Mouse (Mus musculus) layer of hippocampus, postnatal 10 days (tissue): ENCODE results near the gene Twsg1. TPM values are rescaled to one million over a fixed set of nuclear protein-coding genes. Genes with fewer than 3 reads are reported as not detected.
A peak's percentile ranks its signal among the peaks of the same experiment; 100 is the strongest.
"Not testable (repeated sequence)": the region's sequence is repeated elsewhere in the genome, so short reads cannot be mapped to it uniquely, and the experiment has no call there.

Source experiments
- DNase-seq, 2 experiments: peaks; one replicate each; pipeline ENCODE4 v3.0.0; 2021; ENCODE audit warnings: low spot score in 2 of 2
- long read RNA-seq: library from polyadenylated mRNA; stranded (forward); transcript quantifications from one replicate; pipeline ENCODE4 v2.0.0, GENCODE M21; 2023
- total RNA-seq, 2 experiments: library from RNA; stranded (reverse); gene quantifications; 2 replicates each; pipeline ENCODE4 v1.2.3; 2021

The Twsg1 gene
- total RNA-seq: 10 to 100 TPM; 34.8 to 35.3 TPM
- long read RNA-seq, full-length matches to known transcripts: 7 of 20 reads
- long read RNA-seq, partial matches to known transcripts: 1 of 20 reads
- long read RNA-seq, other reads (novel, unspliced or antisense): 12 of 20 reads

DNA sequence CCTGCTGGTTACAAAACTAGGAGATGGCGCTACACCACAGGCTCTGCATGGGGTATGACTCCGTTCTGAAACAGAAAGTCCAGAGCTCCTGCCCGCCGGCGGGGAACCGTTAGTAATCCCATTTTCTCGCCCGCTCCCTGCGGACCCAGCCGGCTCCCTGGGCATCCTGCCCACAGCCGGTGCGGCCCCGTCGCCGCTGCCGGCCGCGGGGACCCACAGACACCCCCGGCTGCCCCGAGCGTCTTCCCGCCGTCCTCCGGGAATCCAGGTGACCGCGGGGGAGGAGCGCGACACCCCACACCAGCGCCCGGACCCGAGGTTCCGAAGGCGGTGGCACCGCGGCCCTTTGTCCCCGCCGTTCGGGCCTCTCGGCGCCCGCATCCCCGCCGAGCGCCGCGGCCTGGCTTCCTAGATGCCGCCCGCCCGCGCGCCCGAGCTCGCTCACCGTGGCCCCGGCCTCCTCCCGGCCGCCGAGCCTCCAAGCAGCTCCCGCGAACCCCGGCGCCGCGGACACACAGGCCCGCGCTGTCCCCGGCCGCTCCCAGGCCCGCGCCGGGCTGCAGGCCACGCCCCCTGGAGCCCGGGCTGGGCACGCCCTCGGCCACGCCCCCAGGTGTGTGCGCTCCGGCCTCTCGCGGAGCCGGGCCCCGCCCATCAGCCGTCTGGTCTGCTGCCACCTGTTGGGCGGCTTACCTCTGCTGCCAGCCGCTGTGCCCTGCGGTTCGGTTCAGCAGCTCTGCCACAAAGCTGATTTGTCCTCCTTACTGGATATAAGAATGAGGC lies at the start of gene Twsg1:
Gene Twsg1, minus strand, starts transcription at position 605 of the 783 bp plus-strand sequence.
- peak; percentile 83 to 91 for DNase-seq

DNA sequence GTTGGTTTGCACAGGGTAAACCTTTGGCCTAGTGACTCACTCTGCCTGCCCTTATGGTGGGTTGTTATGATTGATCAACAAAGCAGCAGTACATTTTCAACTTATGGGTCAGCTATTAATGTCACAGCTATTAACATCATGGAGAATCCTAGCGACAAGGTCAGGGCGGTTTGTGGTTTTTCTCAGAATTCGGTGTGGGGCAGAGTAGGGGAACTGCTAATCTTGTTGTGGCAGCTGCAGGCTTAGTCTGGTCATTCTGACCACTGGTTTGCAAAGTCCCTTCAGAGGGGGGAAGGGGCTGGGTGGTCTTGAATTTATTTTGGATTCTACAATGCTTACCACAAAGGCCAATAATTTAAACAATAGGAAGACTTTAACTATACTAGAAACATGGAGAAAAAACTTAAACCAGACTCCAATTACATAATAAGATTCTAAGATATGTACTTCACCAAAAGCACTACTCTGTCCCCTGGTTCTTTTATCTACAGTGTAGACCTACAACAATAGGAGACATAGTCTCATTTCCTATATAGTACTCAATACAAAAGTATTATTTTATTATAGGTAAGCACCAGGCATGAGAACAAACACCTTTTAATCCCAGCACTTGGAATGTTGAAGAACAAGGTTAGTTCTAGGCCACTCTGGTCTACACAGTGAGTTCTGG lies 37.3 kb upstream of the Twsg1 start:
- no peak for DNase-seq

DNA sequence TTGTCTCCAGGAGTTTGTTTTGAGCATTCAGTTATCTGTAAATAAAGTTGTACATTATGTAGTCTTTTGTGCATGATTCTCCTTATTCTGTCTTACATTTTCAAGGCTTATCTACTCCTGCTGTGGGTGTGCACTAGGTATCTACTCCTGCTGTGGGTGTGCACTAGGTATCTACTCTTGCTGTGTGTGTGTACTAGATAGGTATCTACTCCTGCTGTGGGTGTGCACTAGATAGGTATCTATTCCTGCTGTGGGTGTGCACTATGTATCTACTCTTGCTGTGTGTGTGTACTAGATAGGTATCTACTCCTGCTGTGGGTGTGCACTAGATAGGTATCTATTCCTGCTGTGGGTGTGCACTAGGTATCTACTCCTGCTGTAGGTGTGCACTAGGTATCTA lies 25.7 kb upstream of the Twsg1 start:
- DNase-seq: not testable (repeated sequence)

DNA sequence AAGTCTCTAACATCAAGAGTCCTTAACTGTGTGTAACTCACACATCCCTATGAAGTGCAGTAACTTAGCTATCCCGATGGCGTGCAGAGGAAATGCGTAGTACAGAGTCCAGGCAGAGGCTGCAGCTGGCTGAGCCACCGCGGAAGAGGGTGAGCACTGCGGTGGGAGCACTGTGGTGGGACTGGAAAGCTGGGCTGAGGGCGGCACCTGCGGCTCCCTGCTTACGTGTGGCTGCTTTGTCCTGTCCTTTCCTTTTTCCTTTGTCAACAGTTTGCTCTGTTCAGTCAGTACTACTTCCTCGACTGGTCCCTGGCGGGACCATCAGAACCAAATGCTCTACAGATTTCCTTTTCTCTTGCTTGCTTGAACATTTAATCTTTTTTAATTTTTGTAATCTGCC lies 16.7 kb upstream of the Twsg1 start:
- DNase-seq: no peak

DNA sequence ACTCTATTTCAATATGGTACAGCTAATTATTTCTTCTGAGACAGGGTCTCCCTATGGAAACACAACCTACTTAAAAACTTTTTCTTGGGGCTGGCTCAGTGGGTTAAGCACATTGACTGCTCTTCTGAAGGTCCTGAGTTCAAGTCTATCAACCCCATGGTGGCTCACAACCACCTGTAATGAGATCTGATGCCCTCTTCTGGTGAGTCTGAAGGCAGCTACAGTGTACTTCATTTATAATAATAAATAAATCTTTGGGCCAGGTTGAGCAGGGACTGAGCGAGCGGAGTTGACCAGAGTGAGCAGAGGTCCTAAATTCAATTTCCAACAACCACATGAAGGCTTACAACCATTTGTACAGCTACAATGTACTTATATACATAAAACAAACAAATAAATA lies 11.2 kb upstream of the Twsg1 start:
- no peak for DNase-seq

DNA sequence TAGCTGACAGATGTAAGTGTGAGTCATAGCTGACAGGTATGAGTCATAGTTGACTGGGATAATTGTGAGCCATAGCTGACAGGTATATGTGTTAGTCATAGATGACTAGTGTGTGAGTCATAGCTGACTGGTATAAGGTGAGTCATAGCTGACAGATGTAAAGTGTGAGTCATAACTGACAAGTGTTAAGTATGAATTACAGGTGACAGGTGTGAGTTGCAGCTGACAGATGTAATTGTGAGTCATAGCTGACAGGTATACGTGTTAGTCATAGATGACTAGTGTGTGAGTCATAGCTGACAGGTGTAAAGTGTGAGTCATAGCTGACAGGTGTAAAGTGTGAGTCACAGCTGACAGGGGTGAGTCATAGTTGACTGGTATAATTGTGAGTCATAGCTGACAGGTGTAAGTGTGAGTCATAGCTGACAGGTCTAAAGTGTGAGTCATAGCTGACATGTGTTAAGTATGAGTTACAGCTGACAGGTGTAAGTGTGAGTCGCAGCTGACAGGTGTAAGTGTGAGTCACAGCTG lies 10.6 kb upstream of the Twsg1 start:
- no peak for DNase-seq

DNA sequence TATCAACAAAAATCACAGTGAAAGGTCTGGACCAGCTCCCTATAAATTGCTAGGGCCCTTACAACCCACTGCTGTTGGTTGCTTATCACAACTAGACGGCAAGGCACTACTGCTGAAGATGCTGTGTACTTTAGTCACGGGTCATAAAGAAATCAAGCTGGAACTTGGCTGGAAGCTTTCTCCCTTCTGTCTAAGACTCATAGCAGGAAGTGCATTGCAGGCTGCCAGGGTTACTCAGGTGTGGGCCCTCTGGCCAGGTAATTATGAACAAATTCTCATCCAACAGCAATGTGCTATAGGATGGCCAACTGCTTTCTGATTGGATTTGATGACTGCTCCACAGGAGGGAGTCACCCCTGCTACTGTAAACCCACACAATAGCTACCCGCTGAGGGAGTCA lies 8.0 kb upstream of the Twsg1 start:
- DNase-seq: no peak

DNA sequence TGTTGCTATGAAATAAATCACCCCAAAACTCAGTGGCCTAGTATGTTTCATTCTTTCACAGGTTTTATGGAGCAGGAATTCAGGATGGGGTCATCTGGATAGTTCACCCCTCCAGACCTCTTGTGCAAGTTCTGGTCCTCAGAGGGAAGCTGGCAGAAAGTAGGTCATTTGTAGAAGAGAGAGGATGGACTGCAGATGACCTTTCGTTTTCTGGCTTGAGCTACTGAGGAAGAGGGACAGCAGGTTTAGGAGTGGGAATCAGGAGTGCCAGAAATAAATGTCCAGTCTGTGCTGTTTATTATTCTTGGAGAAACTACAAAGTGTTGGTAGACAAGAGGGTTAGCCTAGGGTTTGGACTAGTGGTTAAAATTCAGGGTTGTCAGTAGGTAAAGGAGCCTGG lies 7.3 kb upstream of the Twsg1 start:
- no peak for DNase-seq

DNA sequence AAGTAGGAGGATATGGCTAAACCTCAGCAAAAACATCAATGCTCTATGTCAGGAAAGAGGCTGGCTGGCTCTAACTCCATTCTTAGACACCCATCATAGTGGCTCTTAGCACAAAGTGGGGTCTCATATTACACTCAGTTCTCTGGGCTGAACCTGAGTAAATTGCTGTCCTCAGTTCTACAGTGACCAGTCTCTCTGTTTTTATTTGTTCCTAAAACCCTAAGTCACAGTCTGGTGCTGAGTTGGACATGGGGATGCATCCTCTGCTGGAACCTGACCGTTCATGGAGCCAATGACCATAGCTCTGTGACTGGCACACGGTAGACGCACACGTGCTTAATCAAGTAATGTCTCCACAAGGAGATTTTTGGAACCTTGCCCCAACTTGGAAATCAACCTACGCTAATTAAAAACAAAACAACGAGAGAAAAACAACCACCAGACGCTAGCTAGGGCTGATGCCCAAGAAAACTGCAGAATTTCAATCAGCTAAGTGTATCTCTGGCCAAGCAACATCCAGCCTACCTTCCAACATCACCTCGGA lies 6.8 kb upstream of the Twsg1 start:
- no peak for DNase-seq

DNA sequence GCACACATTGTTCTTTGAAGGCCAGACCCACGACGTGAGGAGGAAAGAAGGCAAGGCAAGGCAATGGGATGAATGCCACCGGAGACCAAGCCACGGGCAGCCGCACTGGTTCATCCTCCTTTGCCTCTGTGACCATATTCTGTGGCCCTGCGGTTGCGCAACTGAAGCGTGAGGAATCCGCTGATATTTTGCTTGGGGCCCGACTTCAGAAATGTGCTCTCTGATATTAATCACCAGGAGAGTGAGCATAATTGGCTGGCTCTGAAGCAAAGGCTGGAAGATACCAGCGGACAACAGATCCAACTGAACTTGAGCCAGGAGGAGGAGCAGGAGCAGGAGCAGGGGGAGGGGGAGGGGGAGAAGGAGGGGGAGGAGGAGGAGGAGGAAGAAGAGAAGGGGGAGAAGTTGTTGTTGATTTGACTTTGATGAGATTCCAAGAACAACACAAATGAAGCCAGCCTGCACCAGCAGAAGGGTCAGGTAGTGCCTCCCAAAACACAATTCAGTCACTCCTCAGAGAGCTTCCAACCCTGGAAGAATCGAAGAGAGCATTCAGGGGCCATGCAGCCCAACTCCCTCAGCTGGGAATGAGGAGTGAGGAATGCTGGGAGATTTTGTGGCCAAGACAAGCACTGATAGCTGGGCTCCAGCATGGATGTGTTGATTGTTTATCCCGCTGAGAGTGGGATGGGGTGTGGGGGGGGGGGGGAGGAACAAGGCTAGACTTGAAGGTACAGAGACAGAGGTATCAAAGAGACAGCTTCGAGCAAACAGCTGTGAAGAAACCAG lies 6.2 kb upstream of the Twsg1 start:
- no peak for DNase-seq

DNA sequence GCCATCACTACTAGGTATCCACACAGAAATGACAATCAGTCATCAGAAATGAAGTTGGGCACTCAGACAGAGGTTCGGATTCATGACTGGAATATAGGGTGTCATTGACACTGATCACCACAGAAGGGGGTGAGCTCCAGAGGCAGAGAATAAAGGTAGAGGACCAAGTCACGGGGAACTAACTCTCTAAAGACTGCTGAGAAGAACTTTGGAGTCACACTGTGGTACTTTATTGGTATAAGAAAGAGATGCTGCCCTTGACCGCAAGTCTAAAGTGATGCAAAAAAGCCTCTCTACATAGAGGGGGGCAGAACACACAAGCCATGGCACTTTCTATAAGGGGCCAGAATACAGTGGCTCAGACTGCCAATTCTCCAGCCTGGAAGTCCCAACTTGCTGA lies 5.1 kb upstream of the Twsg1 start:
- no peak for DNase-seq

DNA sequence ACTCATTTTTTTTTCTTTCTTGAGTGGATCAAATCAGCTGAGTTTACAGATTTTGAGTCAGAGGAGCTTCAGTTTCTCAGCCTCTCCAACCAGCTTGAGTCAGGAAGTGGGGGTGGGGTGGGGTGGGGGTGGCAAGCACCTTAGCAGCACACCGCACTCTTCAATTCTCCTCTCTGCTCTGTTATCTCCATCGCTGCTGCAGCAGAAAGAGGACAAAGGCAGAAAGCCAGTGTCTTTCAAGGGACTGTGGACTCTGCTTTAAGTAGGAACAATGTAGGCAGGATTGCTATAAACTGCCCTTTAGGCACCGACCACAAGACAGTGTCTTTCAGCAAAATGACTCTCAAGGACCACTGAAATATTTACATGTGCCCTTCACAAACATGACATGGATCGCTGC lies 2.9 kb upstream of the Twsg1 start:
- DNase-seq: no peak

DNA sequence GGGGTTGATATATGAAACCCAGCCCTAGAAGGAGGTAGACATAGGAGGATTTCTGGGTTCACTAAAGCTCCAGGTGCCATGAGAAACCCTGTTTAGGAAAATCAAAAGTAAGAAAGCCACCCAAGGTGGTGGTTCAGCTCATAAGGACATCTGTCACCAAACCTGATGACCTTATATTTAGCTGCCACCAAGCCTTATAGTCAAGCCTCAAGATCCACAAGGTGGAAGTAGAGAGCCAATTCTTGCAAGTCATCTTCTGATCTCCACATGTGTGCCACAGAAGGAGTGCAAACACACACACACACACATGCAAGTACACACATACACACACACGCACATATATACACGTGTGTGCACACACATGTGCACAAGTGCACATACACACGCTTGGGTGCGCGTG lies 1.1 kb upstream of the Twsg1 start:
- DNase-seq: no peak

DNA sequence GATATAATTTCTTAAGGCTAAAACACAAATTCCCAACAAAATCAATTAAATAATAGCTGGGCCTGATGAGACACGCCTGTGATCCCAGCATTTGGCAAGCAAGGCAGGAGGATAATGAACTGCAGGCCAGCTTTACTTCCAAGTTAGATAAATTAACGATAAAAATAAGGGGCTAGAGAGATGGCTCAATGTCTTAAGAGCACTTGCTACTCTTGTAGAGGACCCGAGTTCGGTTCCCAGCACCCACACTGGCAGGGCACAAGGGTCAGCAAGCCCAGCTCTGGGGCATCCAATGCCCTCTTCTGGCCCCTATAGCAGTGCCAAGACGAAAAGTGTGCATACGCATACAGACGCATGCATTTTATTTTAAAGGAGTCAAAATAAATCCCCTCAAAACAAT lies 843 bp downstream of the Twsg1 start:
- no peak for DNase-seq

DNA sequence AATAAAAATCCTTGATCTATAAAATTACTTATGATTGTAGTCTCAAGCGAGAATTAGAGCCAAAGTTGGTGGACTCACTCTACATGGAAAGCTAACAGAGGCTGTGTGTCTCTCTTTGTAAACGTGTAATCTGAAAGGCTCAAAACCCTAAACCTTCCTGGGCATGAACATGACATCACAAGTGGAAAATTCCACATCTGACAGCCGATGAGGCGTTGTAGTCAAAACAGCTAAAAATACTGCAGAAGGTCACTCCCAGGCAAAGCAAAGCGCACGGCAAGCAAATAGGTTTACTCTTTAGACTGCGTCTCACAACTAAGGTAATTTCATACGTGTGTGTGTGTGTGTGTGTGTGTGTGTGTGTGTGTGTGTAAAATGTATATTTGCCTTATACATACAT lies 3.7 kb downstream of the Twsg1 start:
- DNase-seq: no peak

DNA sequence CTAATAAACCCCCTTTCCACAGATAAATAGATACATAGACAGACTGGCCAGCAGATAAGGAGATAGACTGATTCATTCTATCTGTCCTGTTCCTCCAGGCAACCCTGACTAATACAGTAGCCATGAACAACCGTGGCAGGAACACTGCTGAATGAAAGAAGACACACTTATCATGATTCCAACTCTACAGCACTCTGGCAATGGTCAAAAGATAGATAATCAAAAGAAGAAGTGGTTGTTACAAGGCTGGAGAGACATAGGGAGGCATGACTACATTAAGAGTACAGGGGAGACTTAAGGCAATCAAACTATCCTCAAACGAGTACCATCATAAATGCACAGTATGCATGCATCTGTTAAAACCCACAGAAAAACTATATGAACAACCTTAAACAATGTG lies 5.6 kb downstream of the Twsg1 start:
- DNase-seq: no peak

DNA sequence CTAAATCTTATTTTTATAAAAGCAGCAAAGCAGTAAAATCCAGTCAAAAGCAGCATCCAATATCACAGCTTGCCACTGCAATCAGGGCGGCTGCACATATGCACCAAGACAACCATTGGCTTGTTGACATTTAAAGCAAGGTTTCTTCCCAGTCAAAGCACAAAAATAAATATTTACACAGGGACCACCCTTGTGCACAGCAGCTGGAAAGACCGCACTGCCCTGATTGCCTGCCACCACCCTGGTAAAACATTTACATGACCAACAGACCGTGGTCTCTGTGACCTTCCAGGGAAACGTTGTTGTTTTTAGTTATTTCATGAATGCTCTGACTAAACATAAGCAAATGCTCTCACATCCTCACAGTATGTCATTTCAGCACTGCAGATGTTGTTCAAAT lies 8.6 kb downstream of the Twsg1 start:
- DNase-seq: no peak

DNA sequence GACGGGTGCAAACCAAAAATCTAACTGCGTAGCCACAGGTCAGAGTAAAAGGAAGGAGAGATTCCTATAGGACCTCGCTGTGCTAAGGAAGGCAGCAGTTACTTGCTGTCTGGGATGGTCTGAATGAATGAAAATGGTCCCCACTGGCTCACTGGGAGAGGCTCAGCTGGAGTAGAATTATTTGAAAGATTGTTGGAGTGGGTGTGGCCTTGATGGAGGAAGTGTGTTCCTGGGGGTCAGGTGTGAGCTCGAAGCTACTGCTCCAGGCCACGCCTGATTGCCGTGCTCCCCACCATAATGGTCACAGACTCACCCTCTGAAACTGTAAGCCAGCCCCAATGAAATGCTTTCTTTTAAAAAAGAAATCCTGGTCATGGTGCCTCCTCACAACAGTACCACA lies 9.8 kb downstream of the Twsg1 start:
- no peak for DNase-seq

DNA sequence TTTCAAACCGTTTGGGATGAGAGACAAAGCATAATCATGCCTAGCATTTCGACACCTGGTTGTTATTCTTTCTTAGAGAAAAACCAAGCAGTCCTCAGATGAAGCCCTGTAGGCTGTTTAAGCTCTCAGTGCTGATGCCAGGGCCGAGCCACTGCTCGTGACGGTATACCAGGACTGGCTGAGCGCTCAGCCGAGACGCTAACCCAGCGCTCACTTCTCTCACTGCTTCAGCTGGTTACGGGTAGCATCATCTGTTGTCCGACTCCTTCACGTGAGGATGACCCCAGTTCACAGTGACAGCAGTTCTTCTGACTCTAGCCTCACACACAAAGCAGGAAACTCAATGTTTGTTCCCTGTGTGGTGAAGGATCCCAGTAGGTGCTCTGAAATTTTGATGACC lies 10.8 kb downstream of the Twsg1 start:
- no peak for DNase-seq

DNA sequence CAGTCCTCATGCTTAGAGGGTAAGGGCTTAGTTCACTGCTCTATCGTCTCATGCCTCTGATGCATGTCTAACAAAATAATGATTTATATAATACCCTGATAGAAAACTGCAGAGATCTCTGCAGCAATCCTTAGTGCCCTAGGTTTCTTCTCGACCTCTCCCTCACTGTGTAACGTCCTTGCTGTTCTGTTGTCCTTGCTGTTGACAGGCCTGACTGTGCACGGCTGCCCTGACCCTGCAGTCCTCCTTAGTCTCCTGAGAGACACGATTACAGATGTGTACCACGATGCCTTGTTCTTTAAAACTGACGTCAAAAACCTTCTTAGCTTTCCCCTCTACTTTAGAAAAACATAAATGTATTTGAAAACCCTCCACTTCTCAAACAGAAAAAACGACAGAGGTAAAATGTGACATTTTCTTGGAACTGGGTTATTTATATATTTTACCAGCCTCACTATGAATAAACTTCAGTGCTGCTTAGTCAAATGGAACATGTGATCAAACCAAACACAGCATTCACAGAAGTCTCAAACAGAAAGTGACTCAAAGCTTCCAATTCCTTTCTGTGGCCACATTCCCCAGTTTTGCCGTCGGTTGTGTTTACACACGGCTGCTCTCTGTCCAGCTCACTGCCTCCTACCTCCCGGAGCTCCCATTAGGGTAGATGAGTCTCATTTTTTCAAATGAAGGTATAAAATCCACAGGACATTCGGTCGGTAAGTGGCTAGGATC lies 11.4 kb downstream of the Twsg1 start:
- DNase-seq: no peak

DNA sequence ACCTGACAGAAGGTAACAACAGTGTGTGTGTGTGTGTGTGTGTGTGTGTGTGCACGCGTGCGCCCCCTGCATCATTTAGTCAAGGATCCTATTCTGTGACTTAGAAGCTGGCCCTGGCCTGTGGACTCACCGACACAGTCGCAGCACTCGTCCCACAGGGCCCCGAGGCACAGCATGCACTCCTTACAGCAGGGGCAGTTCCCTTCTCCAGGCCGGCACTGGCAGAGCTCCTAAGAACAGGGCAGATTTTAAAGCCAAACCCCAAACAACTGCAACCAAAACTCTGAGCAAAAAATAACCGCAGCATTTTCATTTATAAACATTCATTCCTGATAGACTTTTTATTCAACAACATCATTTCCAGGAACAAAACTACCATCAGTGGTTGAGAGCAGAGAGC lies 13.4 kb downstream of the Twsg1 start:
- no peak for DNase-seq
